Comparison of ENCODE assay signal across 18 mouse cellular contexts in the genomic region with DNA sequence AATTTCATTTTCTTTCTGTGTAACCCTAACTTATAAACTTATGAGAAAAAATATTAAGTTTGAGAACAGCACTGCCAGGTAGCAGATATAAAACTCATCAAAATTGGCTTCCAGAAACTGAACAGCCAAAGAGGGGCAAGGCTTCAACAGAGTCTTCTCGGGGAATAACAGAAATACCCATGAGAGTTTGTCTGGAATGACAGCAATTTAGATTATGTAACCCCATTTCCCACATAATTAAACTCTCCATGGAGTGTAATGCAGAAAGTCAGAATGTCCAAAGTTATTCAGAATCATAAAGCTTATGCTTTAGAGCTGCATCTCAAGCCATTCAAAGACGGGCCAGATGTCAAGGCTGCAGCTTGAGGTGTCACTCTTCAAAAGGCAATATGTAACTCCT.
"Had no signal": no experiment of that assay in that cellular context is flagged by ENCODE, and none has a peak within 500 bp of the region (broad histone marks: within the 10 kb centered on the region; RNA-seq: fewer than 3 reads in every experiment).

No protein-coding gene starts in this region.

- H3K36me3 ChIP-seq: midbrain, embryonic 10.5 days; midbrain, embryonic 12.5 days; neural tube, embryonic 13.5 days; neural tube, embryonic 15.5 days; stomach, embryonic 15.5 days had no signal

- DNase-seq: lung, adult 18-20 months; lung, embryonic 14.5 days; lung, postnatal 10 days; lung, postnatal 4 days; midbrain, embryonic 14.5 days; retina, postnatal 1 day; right cerebral cortex, adult 18-20 months; right cerebral cortex, postnatal 14 days; thymus, adult 2 months; thymus, postnatal 25 days; thymus, postnatal 4 days had no signal

- H3K9me3 ChIP-seq: midbrain, embryonic 10.5 days; midbrain, embryonic 12.5 days; neural tube, embryonic 13.5 days; neural tube, embryonic 15.5 days; stomach, embryonic 15.5 days had no signal

- H3K4me1 ChIP-seq: midbrain, embryonic 10.5 days; midbrain, embryonic 12.5 days; neural tube, embryonic 13.5 days; neural tube, embryonic 15.5 days; stomach, embryonic 15.5 days had no signal

- H3K27me3 ChIP-seq: midbrain, embryonic 12.5 days; neural tube, embryonic 13.5 days; neural tube, embryonic 15.5 days; stomach, embryonic 15.5 days had no signal

- H3K27ac ChIP-seq: midbrain, embryonic 10.5 days; midbrain, embryonic 12.5 days; neural tube, embryonic 13.5 days; neural tube, embryonic 15.5 days; stomach, embryonic 15.5 days; stomach, postnatal 0 days had no signal

- H3K4me3 ChIP-seq: midbrain, embryonic 10.5 days; midbrain, embryonic 12.5 days; myocyte; neural tube, embryonic 13.5 days; neural tube, embryonic 15.5 days; stomach, embryonic 15.5 days had no signal
